Mouse (Mus musculus): ENCODE data around the gene Btrc. TPM values are rescaled to one million over a fixed set of nuclear protein-coding genes. Genes with fewer than 3 reads are reported as not detected.

Gene Btrc
- polyA plus RNA-seq, 1 experiment from 2014 or later = 37.4 TPM

Other genes starting within 250 kb of the Btrc start
- not detected in 2 replicates for gene Tlx1, start 213.1 kb upstream of the Btrc start, polyA plus RNA-seq (2015; fragmentation: Nextera tagmentation; extraction: Ambion mirVana)
- gene Lbx1, start 127.9 kb upstream of the Btrc start, polyA plus RNA-seq (2015; fragmentation: Nextera tagmentation; extraction: Ambion mirVana) = not detected in 2 replicates
- 17.6 and 19.9 TPM in 2 replicates for gene Poll, start 196.8 kb downstream of the Btrc start, polyA plus RNA-seq (2015; fragmentation: Nextera tagmentation; extraction: Ambion mirVana)
- 44.1 and 47.0 TPM in 2 replicates for gene Gm17018, start 196.9 kb downstream of the Btrc start, polyA plus RNA-seq (2015; fragmentation: Nextera tagmentation; extraction: Ambion mirVana)

Data from lung, embryonic 15.5 days (tissue).